In genomic region chr1:180386951-180387749, GRCm38 (mm10) we compare ENCODE assay signal across 8 mouse cellular contexts. TPM values are rescaled to one million over a fixed set of nuclear protein-coding genes. Genes with fewer than 3 reads are reported as not detected.
DNase-seq lines count a peak whose midpoint lies in the region; ATAC-seq lines count a peak whose summit lies in the region.

No protein-coding gene starts in this region.

- ATAC-seq in common myeloid progenitor, adult 5-6 weeks (replicated peaks; ENCODE audit: low read depth, poor library complexity, severe bottlenecking) = peak; percentile 95
- peak; percentile 98 for ATAC-seq in megakaryocyte progenitor cell, adult 5-6 weeks (replicated peaks; ENCODE audit: poor library complexity)

- DNase-seq in ZHBTc4 (ENCODE audit: low read depth, low spot score) = peak; percentile 99
- DNase-seq in gastrocnemius, adult 8-10 months (ENCODE audit: low spot score in 2 of 2) = peak; percentile 97 to 98
- peak; percentile 99 for DNase-seq in induced T-regulatory cell, adult 2 months (ENCODE audit: low read depth)
- peak; percentile 95 to 99 for DNase-seq in left cerebral cortex, adult 9 months (ENCODE audit: low spot score in 2 of 2)
- peak; percentile 97 for DNase-seq in right cerebral cortex, postnatal 14 days
- DNase-seq in urinary bladder, postnatal 36 days (ENCODE audit: low spot score in 2 of 2) = peak; percentile 99

RNA-seq across cellular contexts. Expression of gene Itpkb, which starts 56.9 kb away (rescaled TPM):
- total RNA-seq in common myeloid progenitor, adult 5-6 weeks (2017) = 10.2 and 15.9 TPM in 2 replicates
- 10 to 100 TPM; 11.9 to 15.9 (median 13.6) TPM for total RNA-seq in gastrocnemius, adult 8-10 months (2022)
- 10.8 and 12.3 TPM in 2 replicates for total RNA-seq in megakaryocyte progenitor cell, adult 5-6 weeks (2015)
- total RNA-seq in megakaryocyte progenitor cell, adult 5-6 weeks (2017) = 9.6 and 11.7 TPM in 2 replicates

Comparison
In these comparisons a context has a peak if more than half of its experiments do, and no peak if none do; other contexts are left out.
1. Peak in every context shown above with its lines: DNase-seq and ATAC-seq.